Mouse (Mus musculus) right cerebral cortex, postnatal 14 days (tissue): ENCODE results near the gene 4933428G20Rik.

Source experiments
- DNase-seq: peaks from one replicate; pipeline ENCODE4 v3.0.0; 2022

Gene 4933428G20Rik

DNA sequence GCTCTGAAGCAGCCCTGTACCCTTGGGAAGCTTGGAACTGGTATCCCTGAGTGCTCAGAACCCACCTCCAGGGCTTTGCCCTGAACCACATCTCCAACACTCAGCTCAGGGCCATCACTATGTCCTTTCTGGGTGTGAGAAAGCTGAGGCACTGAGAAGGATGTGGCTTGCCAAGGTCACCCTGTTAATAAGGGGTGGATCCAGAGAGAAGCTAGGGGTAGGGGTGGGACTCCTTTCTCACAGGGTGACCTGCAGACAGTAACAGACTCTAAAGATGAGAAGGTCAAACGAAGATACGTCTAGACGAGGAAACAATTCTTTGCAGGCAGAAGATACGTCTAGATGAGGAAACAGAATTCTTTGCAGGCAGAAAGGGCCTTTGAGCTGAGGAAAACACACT is 2.7 kb upstream of the 4933428G20Rik start:
- no peak for DNase-seq

DNA sequence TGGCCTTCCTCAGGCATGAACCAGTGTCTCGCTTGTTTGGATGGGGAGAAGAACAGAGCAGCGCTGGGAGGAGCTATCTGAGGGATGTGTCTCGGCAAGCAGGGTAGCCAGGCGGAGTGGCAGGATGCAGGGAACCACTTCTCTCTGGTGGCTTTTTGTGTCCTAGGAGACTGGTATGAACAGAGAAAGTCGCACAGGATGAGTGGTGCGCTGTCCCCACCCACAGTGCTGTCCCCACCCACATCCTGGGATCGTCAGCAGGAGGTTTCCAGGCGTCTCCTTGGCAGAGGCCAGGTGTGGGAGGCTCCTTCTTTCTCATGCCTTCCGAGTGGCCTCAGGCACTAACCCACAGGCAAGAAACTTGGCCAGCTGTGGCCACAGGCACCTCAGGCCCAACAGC is 2.2 kb upstream of the 4933428G20Rik start:
- no peak for DNase-seq

DNA sequence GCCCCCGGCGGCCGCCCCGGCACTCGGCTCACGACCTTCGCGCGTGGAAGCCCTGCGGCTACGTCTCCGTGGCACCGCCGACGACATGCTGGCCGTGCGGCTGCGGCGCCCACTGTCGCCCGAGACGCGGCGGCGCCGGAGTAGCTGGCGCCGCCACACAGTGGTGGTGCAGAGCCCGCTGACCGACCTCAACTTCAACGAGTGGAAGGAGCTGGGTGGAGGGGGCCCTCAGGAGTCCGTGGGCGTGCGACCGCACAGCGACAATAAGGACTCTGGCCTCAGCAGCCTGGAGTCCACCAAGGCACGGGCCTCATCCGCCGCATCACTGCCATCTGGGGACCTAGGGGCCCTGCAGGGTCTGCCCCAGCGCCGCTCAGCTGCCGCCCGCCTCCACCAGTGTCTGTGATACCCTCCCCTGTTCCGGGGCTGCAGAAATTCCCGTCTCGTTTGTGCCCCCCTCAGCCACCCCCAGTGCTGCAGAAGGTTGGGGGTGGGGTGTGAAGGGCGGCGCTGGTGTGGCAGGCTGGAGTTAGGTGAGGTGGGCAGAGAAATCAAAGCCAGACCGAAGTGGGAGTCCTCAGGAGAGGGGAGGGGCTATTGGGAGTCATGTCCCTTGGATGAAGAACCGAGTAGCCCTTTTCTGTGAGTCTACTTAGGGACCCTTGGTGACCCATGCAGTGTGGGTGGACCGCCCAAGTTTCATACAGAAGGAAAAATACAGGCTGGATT is 744 bp upstream of the 4933428G20Rik start:
- no peak for DNase-seq

DNA sequence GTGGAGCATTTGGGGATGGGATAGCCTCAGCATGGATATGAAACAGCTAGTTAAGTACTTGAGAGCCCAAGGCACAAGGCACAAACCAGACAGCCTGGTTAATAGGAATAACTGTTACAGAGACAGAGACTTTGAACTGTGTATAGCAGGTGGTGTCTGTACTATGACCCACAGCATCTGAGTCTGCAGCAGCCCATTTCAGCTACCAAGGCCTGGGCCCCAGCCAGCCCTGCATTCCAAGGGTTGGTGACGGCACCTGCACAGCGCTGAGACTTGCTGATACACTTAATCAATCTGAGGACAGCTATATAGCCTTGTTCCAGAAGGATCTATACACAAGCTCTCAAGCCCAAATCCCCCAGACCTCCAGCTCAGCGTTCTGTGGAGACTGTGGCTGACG is 2.6 kb downstream of the 4933428G20Rik start:
- no peak for DNase-seq

DNA sequence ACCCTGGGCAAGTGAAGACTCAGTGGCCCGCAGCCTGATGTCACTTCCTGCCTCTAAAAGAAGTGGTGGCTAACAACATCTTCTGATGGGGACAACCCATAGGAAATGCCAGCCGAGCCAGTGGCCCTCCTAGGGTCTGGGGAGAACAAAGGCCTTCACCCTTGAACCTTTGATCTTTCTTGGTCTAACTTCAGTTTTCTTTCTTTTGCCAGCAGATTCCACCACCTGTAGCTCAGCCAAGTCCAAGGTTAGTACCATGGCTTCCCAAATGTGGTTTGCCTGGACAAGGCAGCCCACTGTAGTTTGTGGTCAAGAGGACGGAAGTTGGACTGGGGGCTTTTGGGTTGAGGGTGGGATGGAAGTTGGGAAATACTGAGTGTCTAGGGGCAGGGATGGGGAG is 7.3 kb downstream of the 4933428G20Rik start:
- DNase-seq, result no peak

DNA sequence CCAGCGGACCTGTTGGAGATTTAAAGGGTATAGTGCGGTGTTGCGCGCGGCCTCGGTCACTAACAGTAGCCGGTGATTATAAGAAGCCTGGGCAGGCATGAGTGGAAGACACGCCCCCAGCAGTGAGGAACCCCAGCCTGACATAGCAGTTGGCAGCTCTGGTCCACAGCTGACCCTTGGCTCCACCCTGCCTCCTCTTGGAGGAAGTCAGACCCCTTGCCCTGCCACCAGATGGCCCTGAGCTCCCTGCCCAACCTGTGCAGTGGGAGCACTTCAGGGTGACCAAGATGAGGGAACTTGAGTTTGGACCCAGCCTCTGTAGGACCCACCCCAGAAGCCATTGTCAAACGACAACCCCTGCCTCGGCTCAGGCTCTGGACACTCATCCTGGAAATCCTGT is 8.5 kb downstream of the 4933428G20Rik start:
- no peak for DNase-seq

DNA sequence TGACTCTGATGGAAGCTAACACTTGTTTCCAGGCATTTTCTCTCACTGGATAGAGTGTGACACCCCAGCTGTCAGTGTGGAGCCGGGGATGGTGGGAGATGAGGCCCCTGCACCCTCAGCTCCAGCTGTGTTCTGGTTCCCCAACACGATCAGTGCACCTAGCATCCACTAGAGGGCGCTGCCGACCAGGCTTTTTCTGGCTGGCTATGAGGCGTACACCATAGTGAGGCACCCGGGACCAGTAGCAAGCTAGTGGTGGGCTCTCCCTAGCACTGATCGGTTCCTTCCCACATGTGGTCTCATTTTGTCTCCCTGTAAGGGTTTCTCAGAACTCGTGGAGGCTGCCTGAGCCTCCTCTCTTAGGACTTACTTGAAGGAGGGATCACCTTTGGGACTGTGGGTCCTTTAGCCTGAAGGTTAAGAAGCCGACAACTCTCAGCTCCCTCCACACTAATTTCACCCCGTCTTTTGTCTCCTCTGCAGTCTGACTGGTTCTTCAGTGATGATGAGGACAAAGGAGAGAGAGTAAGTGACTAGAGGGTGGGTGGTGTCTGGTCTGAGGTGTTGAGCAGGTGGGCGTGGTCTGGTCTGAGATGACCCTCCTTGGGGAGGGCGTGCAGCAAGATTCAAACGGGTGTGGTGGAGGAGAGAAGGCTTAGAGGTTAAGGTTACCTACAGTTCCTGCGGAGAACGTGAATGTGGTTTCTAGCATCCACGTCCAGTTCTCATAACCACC is 10.4 kb downstream of the 4933428G20Rik start:
- DNase-seq, result peak; percentile 72

DNA sequence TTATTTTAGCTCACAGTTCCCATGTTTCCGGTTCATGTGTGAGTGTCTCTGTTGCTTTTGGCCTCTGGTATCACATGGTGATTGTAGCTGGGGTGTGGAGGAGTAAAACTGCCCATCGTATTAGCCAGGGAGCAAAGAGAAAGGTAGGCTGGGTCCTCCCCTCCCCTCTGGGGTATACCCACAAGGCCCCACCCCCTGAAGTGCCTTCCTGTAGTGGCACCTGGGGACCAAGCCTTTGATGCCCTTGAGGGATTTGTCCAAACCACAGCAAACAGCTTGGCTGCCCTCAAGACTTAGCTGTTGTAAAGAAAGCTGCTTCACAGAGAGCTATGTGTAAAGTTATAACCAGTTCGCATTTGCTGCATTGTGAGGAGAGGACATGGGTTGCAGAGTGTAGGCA is 12.5 kb downstream of the 4933428G20Rik start:
- DNase-seq, result no peak

DNA sequence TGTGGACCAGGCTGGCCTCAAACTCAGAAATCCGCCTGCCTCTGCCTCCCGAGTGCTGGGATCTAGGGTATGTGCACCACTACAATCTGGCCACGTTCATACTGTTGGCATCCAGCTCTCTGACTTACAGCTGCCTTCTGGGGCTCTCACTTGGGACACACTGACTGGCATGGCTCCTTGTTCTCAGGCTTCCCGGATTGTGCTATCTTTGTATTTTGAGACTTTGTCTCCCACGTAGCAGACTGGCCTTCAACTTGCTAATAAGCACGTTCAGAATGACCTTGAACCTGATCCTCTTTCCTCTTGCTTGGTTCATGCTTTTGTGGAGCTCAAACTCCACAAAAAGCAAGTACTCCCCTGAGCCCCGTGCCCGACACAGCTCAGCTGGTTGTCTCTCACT is 14.5 kb downstream of the 4933428G20Rik start:
- no peak for DNase-seq

DNA sequence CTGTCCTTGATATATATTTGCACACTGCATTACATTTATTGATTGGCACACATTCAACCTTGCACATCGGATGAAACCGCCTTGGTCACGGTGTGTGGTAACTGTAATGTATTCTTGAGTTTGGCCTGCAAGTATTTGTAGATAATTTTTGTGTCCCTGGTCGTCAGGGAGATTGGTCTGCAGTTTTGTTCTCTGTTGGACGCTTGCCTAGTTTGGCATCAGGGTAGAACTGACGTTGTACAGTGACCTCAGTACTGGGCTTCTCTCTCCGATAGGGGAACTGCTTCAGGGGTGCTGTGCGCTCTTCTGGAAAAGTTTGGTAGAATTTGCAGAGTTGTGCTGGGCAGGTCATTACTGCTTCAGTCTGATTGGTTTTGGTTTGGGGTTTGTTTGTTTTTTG is 20.3 kb downstream of the 4933428G20Rik start:
- no peak for DNase-seq

DNA sequence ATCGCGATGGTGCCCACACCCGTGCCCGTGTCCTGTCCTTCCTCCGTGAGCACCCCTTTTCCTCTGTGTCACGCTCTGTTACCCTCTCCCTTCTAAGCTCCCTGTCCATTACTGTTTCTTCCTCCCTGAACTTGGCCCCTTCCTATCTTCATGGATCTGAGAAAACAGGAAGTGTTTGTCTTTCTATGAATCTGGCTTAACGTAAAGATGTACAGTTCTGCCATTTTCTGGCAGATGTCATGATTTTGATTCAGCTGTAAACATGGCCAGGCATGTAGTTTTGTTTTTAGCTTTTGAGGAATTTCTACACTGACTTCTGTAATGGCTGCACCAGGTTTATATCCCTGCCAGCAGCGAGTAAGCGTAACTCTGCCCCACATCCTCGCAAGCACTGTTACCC is 21.1 kb downstream of the 4933428G20Rik start:
- no peak for DNase-seq

DNA sequence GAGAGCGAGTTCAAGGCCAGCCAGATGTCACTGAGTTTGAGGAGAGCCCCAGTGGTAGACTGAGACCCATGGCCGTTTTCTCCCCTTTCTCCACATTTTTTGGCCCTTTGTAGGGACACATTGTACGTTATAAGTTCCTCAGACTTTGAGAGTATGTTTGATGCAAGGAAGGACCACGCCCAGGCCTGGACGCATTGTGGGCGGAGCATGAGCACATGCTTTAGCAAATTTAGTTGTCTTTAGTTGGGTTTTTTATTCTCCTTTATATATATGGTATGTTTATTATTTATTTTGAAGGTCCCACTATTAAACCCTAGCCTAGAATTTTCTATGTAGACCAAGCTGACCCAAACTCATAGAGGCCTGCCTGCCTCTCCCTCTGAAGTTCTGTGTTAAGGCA is 21.8 kb downstream of the 4933428G20Rik start:
- no peak for DNase-seq

DNA sequence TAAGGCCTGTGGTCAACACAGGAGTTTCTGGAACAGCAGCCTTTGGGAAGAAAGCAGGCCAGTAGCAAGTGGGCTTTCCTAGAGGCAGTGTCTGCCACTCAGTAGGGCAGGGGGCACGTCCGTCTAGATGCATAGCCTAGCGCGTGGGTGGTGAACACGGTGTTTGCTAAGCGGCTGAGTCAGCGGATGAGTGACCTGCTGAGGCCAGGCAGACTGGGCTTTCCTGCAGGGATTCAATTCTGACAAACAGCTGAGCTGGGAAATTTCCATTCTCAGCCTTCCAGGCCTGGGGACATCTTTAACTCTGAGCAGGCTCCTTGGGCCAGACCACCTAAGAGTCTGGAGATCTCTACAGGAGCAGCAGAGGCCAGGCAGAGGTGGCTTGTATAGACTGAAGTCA is 22.7 kb downstream of the 4933428G20Rik start:
- no peak for DNase-seq

DNA sequence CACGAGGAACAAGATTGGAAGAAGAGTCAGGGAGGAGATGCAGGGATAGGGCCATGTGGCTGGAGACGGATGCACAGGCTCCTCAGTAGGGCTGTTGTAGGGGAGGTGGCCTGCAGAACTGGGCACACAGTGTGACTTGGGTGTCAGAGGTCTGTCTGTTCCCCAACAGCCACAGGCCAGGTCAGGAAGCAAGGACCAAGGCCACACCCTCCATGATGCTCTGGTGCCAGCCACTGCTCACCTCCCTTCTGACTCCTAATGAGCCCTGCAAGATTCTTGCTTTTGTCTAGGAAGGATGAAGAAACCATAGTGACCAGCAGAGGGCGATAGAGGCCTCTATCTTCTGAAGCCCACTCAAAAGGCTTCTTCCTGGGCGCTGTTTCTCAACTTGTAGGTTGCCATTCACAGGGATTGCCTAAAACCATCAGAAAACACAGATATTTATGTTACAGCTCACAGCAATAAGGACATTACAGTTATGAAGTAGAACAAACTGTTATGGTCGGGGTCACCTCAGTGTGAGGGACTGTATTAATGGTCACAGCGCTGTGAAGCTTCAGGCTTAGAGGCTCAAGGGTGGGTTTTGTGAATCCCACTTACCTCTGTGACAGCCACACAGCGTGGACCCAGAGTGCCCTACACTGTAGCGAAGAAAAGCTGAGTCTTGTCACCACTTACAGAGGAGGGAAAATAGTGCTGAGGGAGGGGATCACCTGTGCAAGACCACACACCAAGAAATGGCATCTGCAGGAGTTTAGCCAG is 23.6 kb downstream of the 4933428G20Rik start:
- DNase-seq, result peak; percentile 81

DNA sequence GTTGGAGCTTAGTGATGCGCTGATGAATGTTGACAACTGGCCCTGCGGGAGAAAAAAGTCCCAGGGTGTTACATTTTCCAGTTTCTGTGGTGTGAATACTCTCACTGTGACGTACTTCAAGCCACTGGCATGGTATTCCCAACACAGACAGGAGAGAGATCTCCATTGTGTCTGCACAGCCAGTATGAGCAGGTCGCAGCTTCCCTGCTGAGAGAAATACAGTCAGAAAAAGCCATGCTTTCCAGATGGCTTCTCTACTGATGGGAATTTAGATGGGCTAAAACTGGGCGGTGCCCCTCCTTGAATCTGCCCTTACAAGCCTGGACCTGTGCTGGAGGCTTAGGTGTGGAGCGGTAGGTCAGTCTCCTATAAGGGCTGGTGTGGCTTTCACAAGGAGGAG is 28.9 kb downstream of the 4933428G20Rik start:
- no peak for DNase-seq

DNA sequence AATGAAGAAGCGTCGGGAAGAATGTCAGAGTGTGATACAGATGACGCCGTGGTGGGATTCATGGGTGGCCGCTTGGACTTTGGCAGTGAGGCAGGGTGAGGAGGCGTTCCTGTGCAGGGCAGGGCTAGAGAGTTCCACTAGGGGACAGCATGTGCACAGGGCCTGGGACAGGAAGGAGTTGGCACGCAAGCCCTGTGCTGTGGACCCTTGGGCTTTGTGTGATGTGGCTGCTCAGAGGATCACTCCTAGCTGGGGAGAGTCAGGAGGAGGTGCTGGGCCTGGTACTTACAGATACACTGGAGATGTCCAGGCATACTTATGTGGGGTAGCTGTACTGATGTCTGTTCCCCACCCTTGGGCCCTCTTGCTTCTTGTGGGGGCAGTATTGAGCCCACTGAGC is 30.3 kb downstream of the 4933428G20Rik start:
- DNase-seq, result no peak

DNA sequence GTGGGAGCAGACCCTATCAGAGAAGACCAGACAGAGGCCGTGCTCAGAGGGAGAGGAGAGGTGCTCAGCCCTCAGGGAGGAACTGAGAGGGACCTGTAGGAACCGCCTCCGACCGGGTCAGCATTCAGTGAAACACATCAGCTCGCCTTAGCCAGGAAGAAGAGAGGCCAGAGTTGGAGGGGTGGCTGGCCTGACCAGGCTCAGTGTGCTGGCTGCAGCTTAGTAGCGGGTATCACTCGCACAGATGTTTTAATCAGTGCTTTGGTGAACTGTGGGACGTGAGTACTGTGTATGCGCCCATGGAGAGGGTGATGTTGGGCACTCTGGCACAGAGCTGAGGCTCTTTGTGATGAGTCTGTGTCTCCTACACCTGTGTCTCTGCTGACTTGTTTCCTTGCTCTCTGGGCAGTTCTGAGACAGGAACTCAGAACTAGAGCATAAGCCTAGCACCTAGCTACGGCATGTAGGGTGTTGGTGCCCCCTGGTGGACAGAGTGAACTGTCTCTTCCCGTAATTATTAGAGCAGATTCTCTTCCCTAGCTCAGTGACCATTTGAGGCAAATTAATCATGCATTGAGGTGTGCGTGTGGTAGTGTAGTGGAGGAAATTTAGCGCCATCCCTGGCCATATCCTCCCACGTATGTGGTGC is 31.4 kb downstream of the 4933428G20Rik start:
- DNase-seq, result peak; percentile 90

DNA sequence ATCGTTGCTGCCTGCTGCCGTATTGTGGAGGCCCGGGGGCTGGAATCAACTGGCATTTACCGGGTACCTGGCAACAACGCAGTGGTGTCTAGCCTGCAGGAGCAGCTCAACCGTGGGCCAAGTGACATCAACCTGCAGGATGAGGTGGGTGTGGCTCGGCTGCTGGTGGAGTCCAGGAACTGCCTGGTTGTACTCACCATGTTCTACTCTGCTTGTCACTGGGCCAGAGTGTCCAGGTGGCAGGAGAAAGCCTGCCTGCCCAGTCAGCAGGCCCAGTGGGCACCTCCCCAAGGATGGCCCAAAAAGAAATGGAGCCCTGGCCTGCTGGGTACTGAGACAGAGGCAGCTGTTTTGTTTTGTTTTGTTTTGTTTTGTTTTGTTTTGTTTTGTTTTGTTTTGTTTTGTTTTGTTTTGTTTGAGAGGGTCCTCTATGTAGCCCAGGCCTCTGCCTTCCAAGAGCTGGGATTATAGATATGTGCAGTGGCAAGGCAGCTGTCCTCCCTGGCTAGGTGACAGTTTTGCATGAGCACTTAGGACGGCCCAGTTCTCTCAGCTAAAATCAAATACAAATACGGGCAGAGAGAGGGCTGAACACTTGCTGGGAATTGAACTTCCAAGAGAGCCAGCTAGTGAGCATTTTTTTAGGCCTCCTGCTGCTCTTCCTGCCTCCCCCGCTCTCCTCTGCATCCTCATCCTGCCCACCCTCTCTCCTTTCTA is 33.5 kb downstream of the 4933428G20Rik start:
- DNase-seq, result no peak

DNA sequence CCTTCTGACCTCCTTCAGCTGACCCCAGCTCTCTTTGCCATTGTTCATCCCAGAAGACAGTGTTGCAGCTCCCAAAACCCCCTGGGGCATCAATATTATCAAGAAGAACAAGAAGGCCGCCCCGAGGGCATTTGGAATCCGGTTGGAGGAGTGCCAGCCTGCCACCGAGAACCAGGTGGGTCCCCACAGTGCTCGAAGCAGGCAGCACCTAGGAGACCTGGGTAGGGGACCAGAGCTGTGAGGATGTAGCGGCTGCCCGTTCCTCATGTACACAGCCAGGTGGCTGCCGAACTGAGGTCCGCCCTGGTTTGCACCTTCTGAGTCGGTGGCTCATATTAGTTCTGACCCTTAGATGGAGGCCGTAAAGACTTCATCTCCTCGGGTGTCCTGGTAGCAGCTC is 34.2 kb downstream of the 4933428G20Rik start:
- no peak for DNase-seq

DNA sequence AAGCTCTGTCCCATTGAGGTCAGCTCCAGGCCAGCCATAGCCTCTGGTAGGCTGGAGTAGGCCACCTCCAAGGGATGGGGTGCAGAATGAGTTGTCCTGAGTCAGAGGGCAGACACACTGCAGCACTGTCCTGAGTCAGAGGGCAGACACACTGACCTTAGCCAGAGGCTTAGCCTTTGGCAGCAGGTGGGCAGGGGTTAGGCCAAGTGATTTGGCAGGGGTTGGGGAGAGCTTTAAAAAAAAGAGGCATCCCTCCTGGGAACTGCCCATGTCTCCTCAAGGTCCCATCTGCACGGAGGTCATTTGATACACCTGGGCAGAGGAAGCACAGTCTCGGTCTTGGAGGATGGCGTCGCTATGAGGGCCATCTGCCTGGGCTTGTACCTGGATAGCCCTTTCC is 36.1 kb downstream of the 4933428G20Rik start:
- no peak for DNase-seq

DNA sequence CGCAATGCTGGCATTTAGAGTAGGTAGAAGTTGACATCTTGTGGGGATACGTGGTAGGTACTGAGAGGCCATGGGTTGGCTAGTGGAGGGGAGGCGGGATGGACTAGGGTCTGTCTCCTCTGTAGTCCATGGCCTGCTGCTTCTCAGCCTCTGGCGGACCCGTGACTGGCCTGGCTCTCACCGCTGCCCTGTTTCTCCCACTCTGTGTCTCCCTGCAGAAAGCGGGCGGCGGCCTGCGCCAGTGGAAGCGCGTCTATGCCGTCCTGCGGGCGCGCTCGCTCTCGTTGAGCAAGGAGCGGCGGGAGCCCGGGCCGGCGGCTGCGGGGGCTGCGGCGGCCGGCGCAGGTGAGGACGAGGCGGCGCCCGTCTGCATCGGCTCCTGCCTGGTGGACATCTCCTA is 37.0 kb downstream of the 4933428G20Rik start:
- DNase-seq, result no peak

DNA sequence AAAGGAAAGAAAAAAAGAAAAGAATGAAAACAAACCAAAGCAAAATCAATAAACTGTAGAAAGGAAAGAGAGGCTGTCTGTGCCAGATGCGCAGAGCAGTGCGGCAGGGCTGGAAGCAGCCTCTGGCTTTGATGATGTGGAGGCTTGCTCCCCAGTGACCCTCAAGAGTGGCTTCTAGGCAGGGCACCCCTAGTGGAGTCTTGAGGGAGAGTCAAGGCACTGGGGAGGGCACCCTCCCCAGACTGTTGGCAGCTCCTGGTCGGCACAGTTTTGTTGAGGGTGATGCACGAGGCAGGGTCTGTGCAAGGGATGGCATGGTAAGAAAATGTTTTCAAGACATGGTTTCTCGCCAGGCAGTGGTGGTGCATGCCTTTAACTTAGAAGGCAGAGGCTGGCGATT is 37.6 kb downstream of the 4933428G20Rik start:
- no peak for DNase-seq
